Mouse (Mus musculus) CH12.LX (cell line): Measurements from ENCODE around the gene Cryl1. TPM values are rescaled to one million over a fixed set of nuclear protein-coding genes. Genes with fewer than 3 reads are reported as not detected.

Experiments
- DNase-seq: peaks from one replicate; pipeline ENCODE4 v3.0.0-alpha.2; 2013; ENCODE audit errors: extremely low read depth
- H3K27ac ChIP-seq: 2 replicates; pipeline ENCODE4 v1.5.1; 2012; ENCODE audit warnings: low read depth, mild to moderate bottlenecking, control low read depth, moderate library complexity; ENCODE audit not compliant: insufficient read depth
- H3K27me3 ChIP-seq: replicated peaks from 2 replicates; pipeline ENCODE3; 2012; ENCODE audit warnings: inconsistent platforms
- H3K36me3 ChIP-seq, 2 experiments: replicated peaks in 1 of 2; 2 replicates each; pipeline versions ENCODE3 to v1.6.1; 2012; ENCODE audit warnings: inconsistent platforms in 1 of 2, low read length in 1 of 2, mild to moderate bottlenecking in 1 of 2, mixed read lengths in 1 of 2, moderate library complexity in 1 of 2; ENCODE audit not compliant: control insufficient read depth in 1 of 2, insufficient read depth in 1 of 2
- H3K4me1 ChIP-seq, 2 experiments: 2 replicates each; pipeline ENCODE4 v1.6.1; 2012; ENCODE audit warnings: inconsistent platforms in 1 of 2, moderate library complexity in 1 of 2; ENCODE audit not compliant: insufficient read depth in 2 of 2, control insufficient read depth in 1 of 2
- H3K4me2 ChIP-seq: 2 replicates; pipeline ENCODE4 v1.6.1; 2012; ENCODE audit warnings: low read depth, mild to moderate bottlenecking, control low read depth; ENCODE audit not compliant: poor library complexity, insufficient read depth, severe bottlenecking
- H3K4me3 ChIP-seq, 3 experiments: fragments of 150-350 bp in 1 of 3; sonication (generic) in 1 of 3; replicated peaks in 1 of 3; 2 replicates each; pipeline versions ENCODE3 to v1.5.1; 2011 to 2012; ENCODE audit warnings: low read depth in 2 of 3, low read length in 2 of 3, mild to moderate bottlenecking in 2 of 3, moderate library complexity in 2 of 3, control low read depth in 1 of 3, improper control_type of control experiment in 1 of 3, inconsistent platforms in 1 of 3, mixed read lengths in 1 of 3; ENCODE audit not compliant: poor library complexity in 1 of 3
- H3K79me2 ChIP-seq: replicated peaks from 2 replicates; pipeline ENCODE4 v1.6.1; 2012; ENCODE audit warnings: mild to moderate bottlenecking, moderate library complexity; ENCODE audit not compliant: control insufficient read depth, poor library complexity, insufficient read depth, severe bottlenecking; ENCODE audit errors: extremely low read depth
- H3K9ac ChIP-seq: 2 replicates; pipeline ENCODE4 v1.6.1; 2012; ENCODE audit warnings: low read depth, mild to moderate bottlenecking, control low read depth, moderate library complexity; ENCODE audit not compliant: insufficient read depth
- H3K9me3 ChIP-seq: replicated peaks from 2 replicates; pipeline ENCODE3; 2012; ENCODE audit warnings: low read length, inconsistent platforms, mixed read lengths
- BHLHE40 ChIP-seq: IDR thresholded peaks from 2 replicates; pipeline ENCODE4 v1.6.1; 2011; ENCODE audit warnings: mild to moderate bottlenecking, low read depth, low read length, improper control_type of control experiment
- CHD2 ChIP-seq: IDR thresholded peaks from 2 replicates; pipeline ENCODE4 v1.6.1; 2011; ENCODE audit warnings: low read length, improper control_type of control experiment
- CTCF ChIP-seq, 2 experiments: IDR thresholded peaks in 1 of 2; conservative IDR thresholded peaks in 1 of 2; 2 replicates each; pipeline ENCODE4 v1.5.1; 2011 to 2012; ENCODE audit warnings: low read depth in 2 of 2, low read length in 2 of 2, improper control_type of control experiment in 1 of 2, inconsistent platforms in 1 of 2, mild to moderate bottlenecking in 1 of 2, moderate library complexity in 1 of 2
- E2F4 ChIP-seq: IDR thresholded peaks from 2 replicates; pipeline ENCODE4 v1.6.1; 2011; ENCODE audit warnings: low read depth, low read length, improper control_type of control experiment; ENCODE audit not compliant: insufficient replicate concordance
- EP300 ChIP-seq: IDR thresholded peaks from 2 replicates; pipeline ENCODE4 v1.6.1; 2011; ENCODE audit warnings: low read length, improper control_type of control experiment
- ETS1 ChIP-seq: conservative IDR thresholded peaks from 2 replicates; pipeline ENCODE4 v1.6.1; 2012; ENCODE audit warnings: low read depth, mild to moderate bottlenecking, inconsistent platforms, low read length, improper control_type of control experiment, moderate library complexity
- IRF4 ChIP-seq: IDR thresholded peaks from 2 replicates; pipeline ENCODE4 v1.6.1; 2014; ENCODE audit warnings: low read depth, mild to moderate bottlenecking, inconsistent platforms, low read length, improper control_type of control experiment
- JUN ChIP-seq: IDR thresholded peaks from 2 replicates; pipeline ENCODE4 v1.6.1; 2011; ENCODE audit warnings: low read depth, mild to moderate bottlenecking, low read length, improper control_type of control experiment, moderate library complexity; ENCODE audit not compliant: insufficient read depth
- JUND ChIP-seq: conservative IDR thresholded peaks from 2 replicates; pipeline ENCODE4 v1.6.1; 2011; ENCODE audit warnings: low read depth, low read length, improper control_type of control experiment
- KAT2A ChIP-seq: IDR thresholded peaks from 2 replicates; pipeline ENCODE4 v1.6.1; 2012; ENCODE audit warnings: low read length, improper control_type of control experiment, inconsistent platforms; ENCODE audit not compliant: insufficient replicate concordance
- MAX ChIP-seq: IDR thresholded peaks from 2 replicates; pipeline ENCODE4 v1.6.1; 2011; ENCODE audit warnings: low read length, improper control_type of control experiment
- MAZ ChIP-seq: IDR thresholded peaks from 2 replicates; pipeline ENCODE4 v1.6.1; 2012; ENCODE audit warnings: low read depth, mild to moderate bottlenecking, inconsistent platforms, low read length, improper control_type of control experiment, moderate library complexity
- MYC ChIP-seq: IDR thresholded peaks from 2 replicates; pipeline ENCODE4 v1.6.1; 2011; ENCODE audit warnings: low read depth, mild to moderate bottlenecking, improper control_type of control experiment, low read length
- NRF1 ChIP-seq: IDR thresholded peaks from 2 replicates; pipeline ENCODE4 v1.6.1; 2014; ENCODE audit warnings: low read depth, mild to moderate bottlenecking, inconsistent platforms, low read length, improper control_type of control experiment, moderate library complexity
- PAX5 ChIP-seq: IDR thresholded peaks from 2 replicates; pipeline ENCODE4 v1.6.1; 2012; ENCODE audit warnings: low read length, inconsistent platforms, mixed read lengths
- POLR2A ChIP-seq: IDR thresholded peaks from 2 replicates; pipeline ENCODE4 v1.6.1; 2011; ENCODE audit warnings: low read depth, mild to moderate bottlenecking, improper control_type of control experiment, low read length
- POLR2AphosphoS2 ChIP-seq: IDR thresholded peaks from 2 replicates; pipeline ENCODE4 v1.6.1; 2011; ENCODE audit warnings: low read depth, low read length, improper control_type of control experiment
- RAD21 ChIP-seq: IDR thresholded peaks from 2 replicates; pipeline ENCODE4 v1.6.1; 2011; ENCODE audit warnings: low read depth, mild to moderate bottlenecking, low read length, improper control_type of control experiment, moderate library complexity
- RCOR1 ChIP-seq: conservative IDR thresholded peaks from 2 replicates; pipeline ENCODE4 v1.6.1; 2012; ENCODE audit warnings: low read depth, mild to moderate bottlenecking, inconsistent platforms, low read length, improper control_type of control experiment
- TCF12 ChIP-seq: IDR thresholded peaks from 2 replicates; pipeline ENCODE4 v1.6.1; 2014; ENCODE audit warnings: low read depth, mild to moderate bottlenecking, inconsistent platforms, low read length, improper control_type of control experiment
- UBTF ChIP-seq: IDR thresholded peaks from 2 replicates; pipeline ENCODE4 v1.6.1; 2012; ENCODE audit warnings: low read depth, mild to moderate bottlenecking, inconsistent platforms, low read length, improper control_type of control experiment, moderate library complexity
- USF1 ChIP-seq: IDR thresholded peaks from 2 replicates; pipeline ENCODE4 v1.6.1; 2014; ENCODE audit warnings: low read depth, mild to moderate bottlenecking, inconsistent platforms, low read length, improper control_type of control experiment
- ZC3H11A ChIP-seq: IDR thresholded peaks from 2 replicates; pipeline ENCODE4 v1.6.1; 2012; ENCODE audit warnings: low read depth, mild to moderate bottlenecking, inconsistent platforms, low read length, improper control_type of control experiment
- ZKSCAN1 ChIP-seq: IDR thresholded peaks from 2 replicates; pipeline ENCODE4 v1.6.1; 2012; ENCODE audit warnings: low read depth, inconsistent platforms, low read length, improper control_type of control experiment, borderline replicate concordance
- ZMIZ1 ChIP-seq: IDR thresholded peaks from 2 replicates; pipeline ENCODE4 v1.6.1; 2012; ENCODE audit warnings: low read depth, mild to moderate bottlenecking, inconsistent platforms, low read length, improper control_type of control experiment
- ZNF384 ChIP-seq: IDR thresholded peaks from 2 replicates; pipeline ENCODE4 v1.6.1; 2012; ENCODE audit warnings: low read depth, low read length, improper control_type of control experiment, inconsistent platforms
- dilution Hi-C: fragments of 300-500 bp; cut with MboI; formaldehyde crosslinking; loops from 2 replicates; pipeline ENCODE4 v1.14.3; 2020; ENCODE audit warnings: low sequenced_read_pairs; ENCODE audit not compliant: extremely low pct_unique_long_range_greater_than_20kb, extremely low pct_ligation_motif_present
- in situ Hi-C: fragments of 300-500 bp; cut with MboI; formaldehyde crosslinking; loops from 3 replicates; pipeline ENCODE4 v1.14.3; 2019; ENCODE audit warnings: low sequenced_read_pairs, low pct_ligation_motif_present, low pct_unique_long_range_greater_than_20kb, mixed read lengths
- polyA plus RNA-seq: library from polyadenylated mRNA; unstranded; fragments of >175 nt; gene quantifications from 2 replicates; pipeline ENCODE4 v1.2.1, GENCODE M21; 2012; ENCODE audit warnings: low read depth; ENCODE audit not compliant: insufficient read length
- total RNA-seq, 2 experiments: library from RNA; depleted of rRNA; stranded (reverse); fragments of 300-350 nt in 1 of 2; fragments of >200 nt in 1 of 2; gene quantifications; 2 replicates each; pipeline ENCODE4 v1.2.3; 2012 to 2014

Gene Cryl1
- total and polyA plus RNA-seq, 3 experiments: 13.1 to 33.7 (median 31.8) TPM

DNA sequence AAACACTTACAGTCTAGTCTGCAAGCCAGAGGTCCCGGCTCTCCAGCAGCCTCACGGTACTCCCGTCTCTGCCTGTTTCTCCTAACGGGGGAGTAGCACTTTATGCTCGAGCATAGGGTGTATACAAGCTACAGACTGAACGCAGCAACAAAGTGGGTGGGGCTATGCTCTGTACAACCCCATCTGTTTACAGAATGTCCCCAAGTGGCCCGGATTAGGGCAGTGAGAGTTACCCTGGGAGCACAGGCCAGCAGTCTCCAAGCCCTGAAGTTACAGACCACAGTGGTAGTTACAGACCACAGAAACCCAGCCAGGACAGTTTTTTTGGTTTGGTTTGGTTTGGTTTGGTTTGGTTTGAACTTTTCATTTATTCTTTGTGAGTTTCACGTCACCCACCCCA is 22.3 kb downstream of the Cryl1 start:
- Histone ChIP-seq H3K4me2 (no peak overlapping the region), H3K27ac (no peak overlapping the region), H3K27me3 (no peaks in the 10 kb centered on the region), H3K9ac (no peak overlapping the region), H3K79me2 (no peaks in the 10 kb centered on the region; the same call in 1 of the 2 replicates), H3K4me1 (peaks cover 5 to 9% of the 10 kb centered on the region in 2 experiments; a peak in 2 of 4 replicates), H3K9me3 (no peaks in the 10 kb centered on the region), H3K4me3 (no peak overlapping the region), H3K36me3 (peaks cover 5 to 36% of the 10 kb centered on the region in 2 experiments)
- TF ChIP-seq JUND (no peak), MYC (no peak), ZKSCAN1 (no peak), KAT2A (no peak), MAZ (no peak), E2F4 (no peak), RAD21 (no peak), ZC3H11A (no peak), NRF1 (no peak), USF1 (no peak), ZNF384 (no peak), ZMIZ1 (no peak), RCOR1 (no peak), EP300 (no peak), MAX (no peak), POLR2AphosphoS2 (no peak), PAX5 (no peak), ETS1 (no peak), TCF12 (no peak), POLR2A (no peak)
- dilution Hi-C loops: no loop called here
- DNase-seq: no peak
- in situ Hi-C loops: loop anchor here (25.0 kb wide), 1 partner anchor 536 kb away; no protein-coding TSS in a partner anchor

DNA sequence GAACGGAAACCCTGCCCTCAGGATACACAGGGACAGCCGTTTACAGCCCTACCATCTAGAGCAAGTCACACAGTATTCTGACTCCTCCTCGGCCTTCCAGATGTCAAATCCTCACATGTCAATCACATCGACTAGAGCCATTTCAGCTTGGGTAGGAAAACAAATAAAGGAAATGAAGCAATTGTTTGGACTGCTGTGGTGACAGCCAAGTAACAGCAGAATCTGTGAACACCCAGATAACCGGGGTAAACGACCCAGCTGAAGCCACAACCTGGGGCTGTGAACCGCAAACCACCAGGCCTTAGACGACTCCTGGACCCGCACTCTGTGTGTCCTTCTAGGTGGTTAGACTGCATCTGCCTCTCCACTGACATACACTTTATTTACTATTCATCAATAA is 23.1 kb downstream of the Cryl1 start:
- peaks cover 5 to 9% of the 10 kb centered on the region in 2 experiments; a peak in 2 of 4 replicates for H3K4me1 ChIP-seq
- DNase-seq: no peak
- no peak overlapping the region for H3K27ac ChIP-seq
- no peak overlapping the region for H3K9ac ChIP-seq
- peaks cover 5 to 33% of the 10 kb centered on the region in 2 experiments for H3K36me3 ChIP-seq
- dilution Hi-C loops: no loop called here
- in situ Hi-C loops: loop anchor here (25.0 kb wide), 1 partner anchor 537 kb away; no protein-coding TSS in a partner anchor
- no peak overlapping the region for H3K4me2 ChIP-seq
- no peaks in the 10 kb centered on the region; the same call in 1 of the 2 replicates for H3K79me2 ChIP-seq
- H3K9me3 ChIP-seq: no peaks in the 10 kb centered on the region
- TF ChIP-seq POLR2A: no peak
- no peak for TF ChIP-seq MAX
- TF ChIP-seq CTCF (conservative IDR thresholded peaks at IDR 0.05 in 1 of 2, IDR thresholded peaks at IDR 0.05 in 1 of 2; ENCODE audit: low read depth in 2 of 2, low read length in 2 of 2): no peak
- no peak for TF ChIP-seq CHD2
- no peak for TF ChIP-seq KAT2A
- TF ChIP-seq ZMIZ1: no peak
- no peak for TF ChIP-seq ETS1
- TF ChIP-seq PAX5: no peak
- TF ChIP-seq MAZ: no peak
- TF ChIP-seq IRF4: no peak
- TF ChIP-seq UBTF: no peak
- no peak for TF ChIP-seq TCF12
- TF ChIP-seq BHLHE40: no peak
- no peak for TF ChIP-seq ZNF384
- no peak for TF ChIP-seq JUN
- H3K4me3 ChIP-seq: no peak overlapping the region
- no peaks in the 10 kb centered on the region for H3K27me3 ChIP-seq
